Mouse (Mus musculus) skeletal muscle tissue, postnatal 0 days (tissue): ENCODE results near the gene Gm21883. TPM values are rescaled to one million over a fixed set of nuclear protein-coding genes. Genes with fewer than 3 reads are reported as not detected.

ENCODE experiments used
- polyA plus RNA-seq: library from polyadenylated mRNA; unstranded; fragments of >200 nt; fragmentation: Nextera tagmentation; extraction: Ambion mirVana; gene quantifications from 2 replicates; pipeline ENCODE4 v1.2.1, GENCODE M21; 2015

Gene Gm21883
- polyA plus RNA-seq: not detected in 2 replicates

GRCm38 (mm10) chrX:31574183-31574582, at the start of gene Gm21883:
Gene Gm21883 (minus strand): TSS chrX:31574283.

GRCm38 (mm10) chrX:31618820-31619219, 44.7 kb upstream of the Gm21883 start, which contains the start of gene Spin2e:
Gene Spin2e (minus strand): TSS chrX:31618920.

Other genes starting within 250 kb of the Gm21883 start
- not detected in 2 replicates for gene Btbd35f26, start 237.8 kb downstream of the Gm21883 start, polyA plus RNA-seq
- not detected in 2 replicates for gene Btbd35f19, start 190.4 kb downstream of the Gm21883 start, polyA plus RNA-seq
- not detected in 2 replicates for gene Spin2e, start 44.6 kb upstream of the Gm21883 start, polyA plus RNA-seq
- gene Btbd35f25, start 142.9 kb upstream of the Gm21883 start, polyA plus RNA-seq: not detected in 2 replicates